Mouse (Mus musculus): Measurements from ENCODE around the gene Rpl29. TPM values are rescaled to one million over a fixed set of nuclear protein-coding genes. Genes with fewer than 3 reads are reported as not detected.
A peak's percentile ranks its signal among the peaks of the same experiment; 100 is the strongest.

Gene Rpl29
- polyA plus RNA-seq, 1 experiment from 2014 or later = 847 TPM

- 0% methylated on average over 3 of the region's 3 CpGs for WGBS
- Histone ChIP-seq H3K4me3 (ENCODE audit: low read depth, low read length) (no peak overlapping the region), H3K27ac (replicated peaks) (no peak overlapping the region), H3K9me3 (ENCODE audit: control insufficient read depth, low read length) (no peaks in the 10 kb centered on the region), H3K4me2 (replicated peaks; ENCODE audit: low read depth) (peak overlapping the region; percentile 40), H3K9ac (ENCODE audit: low read length) (no peak overlapping the region), H3K27me3 (ENCODE audit: control insufficient read depth, insufficient read depth, low read length) (no peaks in the 10 kb centered on the region), H3K36me3 (ENCODE audit: control insufficient read depth, insufficient read depth, low read length) (no peaks in the 10 kb centered on the region), H3K4me1 (replicated peaks; ENCODE audit: control insufficient read depth, insufficient read depth) (0 out of 2 replicates have a peak, but pooled peaks cover 2% of the 10 kb centered on the region)
- TF ChIP-seq CTCF (IDR thresholded peaks at IDR 0.05; ENCODE audit: low read depth) (peak; percentile 98), EP300 (optimal IDR thresholded peaks at IDR 0.05) (no peak)
- ATAC-seq (ENCODE audit: low FRiP score, low TSS enrichment) = peak; percentile 80
- peak; percentile 82 for DNase-seq (ENCODE audit: low spot score)
Observed at GRCm38 (mm10) chr9:106421865-106422160, 7.4 kb upstream of the Rpl29 start.

GRCm38 (mm10) chr9:106428719-106429220 is 484 bp upstream of the Rpl29 start:
- DNase-seq (ENCODE audit: low spot score) (no peak), ATAC-seq (ENCODE audit: low FRiP score, low TSS enrichment) (no peak; the same call in 1 of the 2 replicates)
- peak overlapping the region; percentile 87 for H3K27ac ChIP-seq (replicated peaks)
- TF ChIP-seq EP300 (optimal IDR thresholded peaks at IDR 0.05) (no peak), CTCF (IDR thresholded peaks at IDR 0.05; ENCODE audit: low read depth) (peak; percentile 31; the same call in 1 of the 2 replicates)
- no peaks in the 10 kb centered on the region for H3K27me3 ChIP-seq (ENCODE audit: control insufficient read depth, insufficient read depth, low read length)
- peak overlapping the region; percentile 47 for H3K4me3 ChIP-seq (ENCODE audit: low read depth, low read length)
- 6% methylated on average over 11 of the region's 11 CpGs for WGBS
- H3K4me2 ChIP-seq (replicated peaks; ENCODE audit: low read depth) = peak overlapping the region; percentile 53
- peaks cover 8% of the 10 kb centered on the region for H3K36me3 ChIP-seq (ENCODE audit: control insufficient read depth, insufficient read depth, low read length)
- H3K4me1 ChIP-seq (replicated peaks; ENCODE audit: control insufficient read depth, insufficient read depth) = no peaks in the 10 kb centered on the region
- peak overlapping the region; percentile 36 for H3K9ac ChIP-seq (ENCODE audit: low read length)
- no peaks in the 10 kb centered on the region for H3K9me3 ChIP-seq (ENCODE audit: control insufficient read depth, low read length)

GRCm38 (mm10) chr9:106430015-106430264 is 686 bp downstream of the Rpl29 start:
- peaks cover 8% of the 10 kb centered on the region for H3K36me3 ChIP-seq (ENCODE audit: control insufficient read depth, insufficient read depth, low read length)
- peak overlapping the region; percentile 79 for H3K4me2 ChIP-seq (replicated peaks; ENCODE audit: low read depth)
- TF ChIP-seq CTCF (IDR thresholded peaks at IDR 0.05; ENCODE audit: low read depth) = no peak
- TF ChIP-seq EP300 (optimal IDR thresholded peaks at IDR 0.05) = no peak
- ATAC-seq (ENCODE audit: low FRiP score, low TSS enrichment) = no peak
- H3K27ac ChIP-seq (replicated peaks) = peak overlapping the region; percentile 82
- WGBS = 2% methylated on average over 4 of the region's 4 CpGs
- H3K4me1 ChIP-seq (replicated peaks; ENCODE audit: control insufficient read depth, insufficient read depth) = no peaks in the 10 kb centered on the region
- peak overlapping the region; percentile 47 for H3K4me3 ChIP-seq (ENCODE audit: low read depth, low read length)
- DNase-seq (ENCODE audit: low spot score) = no peak
- no peaks in the 10 kb centered on the region for H3K9me3 ChIP-seq (ENCODE audit: control insufficient read depth, low read length)
- H3K9ac ChIP-seq (ENCODE audit: low read length) = peak overlapping the region; percentile 75
- H3K27me3 ChIP-seq (ENCODE audit: control insufficient read depth, insufficient read depth, low read length) = no peaks in the 10 kb centered on the region

GRCm38 (mm10) chr9:106433389-106433788 is 4.1 kb downstream of the Rpl29 start:
- no peak for TF ChIP-seq EP300 (optimal IDR thresholded peaks at IDR 0.05)
- no peak for TF ChIP-seq CTCF (IDR thresholded peaks at IDR 0.05; ENCODE audit: low read depth)
- H3K4me1 ChIP-seq (replicated peaks; ENCODE audit: control insufficient read depth, insufficient read depth) = no peaks in the 10 kb centered on the region; the same call in 1 of the 2 replicates
- no peak overlapping the region for H3K9ac ChIP-seq (ENCODE audit: low read length)
- no peaks in the 10 kb centered on the region for H3K27me3 ChIP-seq (ENCODE audit: control insufficient read depth, insufficient read depth, low read length)
- no peaks in the 10 kb centered on the region for H3K9me3 ChIP-seq (ENCODE audit: control insufficient read depth, low read length)
- H3K4me3 ChIP-seq (ENCODE audit: low read depth, low read length) = no peak overlapping the region
- no peak overlapping the region for H3K27ac ChIP-seq (replicated peaks)
- ATAC-seq (ENCODE audit: low FRiP score, low TSS enrichment) (no peak), DNase-seq (ENCODE audit: low spot score) (no peak)
- 60% methylated on average over 7 of the region's 7 CpGs for WGBS
- peaks cover 8% of the 10 kb centered on the region for H3K36me3 ChIP-seq (ENCODE audit: control insufficient read depth, insufficient read depth, low read length)
- no peak overlapping the region for H3K4me2 ChIP-seq (replicated peaks; ENCODE audit: low read depth)

GRCm38 (mm10) chr9:106436566-106436965 is 7.3 kb downstream of the Rpl29 start:
- Histone ChIP-seq H3K36me3 (ENCODE audit: control insufficient read depth, insufficient read depth, low read length) (peaks cover 8% of the 10 kb centered on the region), H3K4me2 (replicated peaks; ENCODE audit: low read depth) (no peak overlapping the region), H3K4me3 (ENCODE audit: low read depth, low read length) (no peak overlapping the region), H3K9me3 (ENCODE audit: control insufficient read depth, low read length) (no peaks in the 10 kb centered on the region), H3K27me3 (ENCODE audit: control insufficient read depth, insufficient read depth, low read length) (no peaks in the 10 kb centered on the region), H3K27ac (replicated peaks) (no peak overlapping the region), H3K9ac (ENCODE audit: low read length) (no peak overlapping the region), H3K4me1 (replicated peaks; ENCODE audit: control insufficient read depth, insufficient read depth) (peaks cover 3% of the 10 kb centered on the region)
- 72% methylated on average over 9 of the region's 9 CpGs for WGBS
- DNase-seq (ENCODE audit: low spot score) = no peak
- TF ChIP-seq EP300 (optimal IDR thresholded peaks at IDR 0.05) (no peak), CTCF (IDR thresholded peaks at IDR 0.05; ENCODE audit: low read depth) (no peak)
- ATAC-seq (ENCODE audit: low FRiP score, low TSS enrichment) = no peak

- WGBS = 78% methylated on average over 5 of the region's 5 CpGs
- Histone ChIP-seq H3K4me3 (ENCODE audit: low read depth, low read length) (no peak overlapping the region), H3K9ac (ENCODE audit: low read length) (no peak overlapping the region), H3K4me2 (replicated peaks; ENCODE audit: low read depth) (no peak overlapping the region), H3K4me1 (replicated peaks; ENCODE audit: control insufficient read depth, insufficient read depth) (peaks cover 3% of the 10 kb centered on the region), H3K36me3 (ENCODE audit: control insufficient read depth, insufficient read depth, low read length) (no peaks in the 10 kb centered on the region), H3K27me3 (ENCODE audit: control insufficient read depth, insufficient read depth, low read length) (no peaks in the 10 kb centered on the region), H3K27ac (replicated peaks) (no peak overlapping the region), H3K9me3 (ENCODE audit: control insufficient read depth, low read length) (no peaks in the 10 kb centered on the region)
- no peak for DNase-seq (ENCODE audit: low spot score)
- ATAC-seq (ENCODE audit: low FRiP score, low TSS enrichment) = no peak
- TF ChIP-seq EP300 (optimal IDR thresholded peaks at IDR 0.05) (no peak), CTCF (IDR thresholded peaks at IDR 0.05; ENCODE audit: low read depth) (peak; percentile 57)
Observed at GRCm38 (mm10) chr9:106442680-106443079, 13.4 kb downstream of the Rpl29 start.
